ENCODE assay signal across 8 mouse cellular contexts in the genomic region with DNA sequence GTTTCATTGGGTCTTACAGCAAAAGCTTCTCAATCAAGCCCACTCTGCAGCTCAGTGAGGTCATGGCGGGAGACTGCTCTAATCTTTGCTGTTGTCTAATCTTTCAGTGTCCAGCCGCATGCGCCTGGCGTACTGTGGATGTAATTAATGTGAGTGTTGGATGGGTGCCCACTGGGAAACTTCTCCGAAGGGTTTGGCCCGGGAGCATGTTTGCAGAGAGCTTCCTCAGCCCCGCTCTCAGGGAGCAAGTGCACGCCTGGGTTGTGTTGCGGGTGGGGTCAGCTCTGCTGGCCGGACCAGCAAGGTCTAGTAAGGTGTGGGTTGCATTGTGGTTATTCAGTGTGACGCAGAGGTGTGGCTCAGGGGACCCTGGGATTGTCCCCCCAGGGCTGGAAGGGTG. TPM values are rescaled to one million over a fixed set of nuclear protein-coding genes. Genes with fewer than 3 reads are reported as not detected.
DNase-seq lines count a peak whose midpoint lies in the region; ATAC-seq and TF ChIP-seq lines count a peak whose summit lies in the region.

No protein-coding gene starts in this region.

- 9% methylated on average over 11 of the region's 11 CpGs for WGBS in liver, adult 2 months
- 65% methylated on average over 11 of the region's 11 CpGs for WGBS in liver, embryonic 11.5 days

- H3K9me3 ChIP-seq in liver, embryonic 11.5 days (ENCODE audit: control insufficient read depth, low read length), result no peaks in the 10 kb centered on the region

- intact Hi-C loops in gastrocnemius, adult 2 months (cut with DNase I), result no loop called here

- peak overlapping the region; percentile 82 for H3K27ac ChIP-seq in liver, adult 2 months (replicated peaks; ENCODE audit: insufficient read depth, low read depth, low read length)
- no peak overlapping the region for H3K27ac ChIP-seq in liver, embryonic 11.5 days (ENCODE audit: low read depth, low read length)
- peak overlapping the region; percentile 74 for H3K27ac ChIP-seq in gastrocnemius, adult 2 months

- peak; percentile 49 for DNase-seq in liver, adult 2 months (ENCODE audit: extremely low read depth, low read depth, low spot score)
- DNase-seq in liver, embryonic 11.5 days (ENCODE audit: low spot score), result no peak
- DNase-seq in gastrocnemius, adult 2 months, result peak; percentile 68
- DNase-seq in kidney, adult 11 months, result peak; percentile 66
- peak; percentile 87 for DNase-seq in lung, postnatal 14 days
- no peak for DNase-seq in frontal cortex, postnatal 14 days (ENCODE audit: low spot score in 2 of 2)
- DNase-seq in layer of hippocampus, adult 11-12 months (ENCODE audit: low spot score), result no peak
- no peak for DNase-seq in right cerebral cortex, postnatal 25 days

- peaks cover 44% of the 10 kb centered on the region for H3K4me1 ChIP-seq in liver, adult 2 months (ENCODE audit: control insufficient read depth, insufficient read depth, low read length)
- H3K4me1 ChIP-seq in liver, embryonic 11.5 days (replicated peaks; ENCODE audit: control insufficient read depth, insufficient read depth, low read length), result peaks cover 46% of the 10 kb centered on the region

- H3K4me2 ChIP-seq in liver, embryonic 11.5 days, result no peak overlapping the region

- H3K36me3 ChIP-seq in liver, adult 2 months (ENCODE audit: control insufficient read depth, insufficient read depth, low read length), result no peaks in the 10 kb centered on the region
- no peaks in the 10 kb centered on the region for H3K36me3 ChIP-seq in liver, embryonic 11.5 days (ENCODE audit: control insufficient read depth, insufficient read depth, low read length)

- peak overlapping the region; percentile 43 for H3K9ac ChIP-seq in liver, adult 2 months (ENCODE audit: low read depth, low read length)
- H3K9ac ChIP-seq in liver, embryonic 11.5 days (ENCODE audit: low read depth, low read length), result no peak overlapping the region

- H3K27me3 ChIP-seq in liver, adult 2 months (ENCODE audit: control insufficient read depth, insufficient read depth, low read length), result no peaks in the 10 kb centered on the region
- H3K27me3 ChIP-seq in liver, embryonic 11.5 days (replicated peaks; ENCODE audit: control insufficient read depth, insufficient read depth, low read length), result no peaks in the 10 kb centered on the region

- no peak for TF ChIP-seq POLR2A in liver, adult 2 months (IDR thresholded peaks at IDR 0.05; ENCODE audit: extremely low read depth, insufficient read depth, low read length)

- ATAC-seq in liver, embryonic 11.5 days (replicated peaks; ENCODE audit: low FRiP score), result no peak

- H3K79me2 ChIP-seq in liver, adult 2 months (ENCODE audit: control insufficient read depth, insufficient read depth, low read length), result peaks cover 14% of the 10 kb centered on the region; the same call in 1 of the 2 replicates

- peak overlapping the region; percentile 14; the same call in 1 of the 2 replicates for H3K4me3 ChIP-seq in liver, adult 2 months (ENCODE audit: insufficient read depth, low read depth, low read length)
- H3K4me3 ChIP-seq in liver, embryonic 11.5 days (ENCODE audit: low read depth, low read length), result no peak overlapping the region
- H3K4me3 ChIP-seq in gastrocnemius, adult 2 months, result peak overlapping the region; percentile 25

- TF ChIP-seq CTCF in liver, adult 2 months (IDR thresholded peaks at IDR 0.05; ENCODE audit: low read depth, low read length), result no peak
- TF ChIP-seq CTCF in gastrocnemius, adult 2 months (IDR thresholded peaks at IDR 0.05), result no peak

RNA-seq across cellular contexts. Expression of gene Zfp710, which starts 27.6 kb away (rescaled TPM):
- 5.4 and 5.6 TPM in 2 replicates for total RNA-seq in liver, adult 2 months (2014; rRNA removed)
- 9.7 and 12.7 TPM in 2 replicates for polyA plus RNA-seq in liver, adult 2 months (2012; rRNA removed)
- polyA plus RNA-seq in liver, embryonic 11.5 days (2014; fragmentation: Nextera tagmentation; extraction: Ambion mirVana), result 10.8 and 11.8 TPM in 2 replicates
- total RNA-seq in gastrocnemius, adult 2 months (2021), result 10 to 100 TPM; 21.5 to 37.5 TPM

Comparison
In these comparisons a context has a peak if more than half of its experiments do, and no peak if none do; other contexts are left out.
1. DNase-seq: peak in liver, adult 2 months (single experiment), gastrocnemius, adult 2 months (single experiment), kidney, adult 11 months (single experiment) and lung, postnatal 14 days (single experiment); none in liver, embryonic 11.5 days (single experiment), frontal cortex, postnatal 14 days (0 of 2), layer of hippocampus, adult 11-12 months (single experiment) and right cerebral cortex, postnatal 25 days (single experiment).